In genomic region chr6:48538841-48539737, GRCm38 (mm10) we compare ENCODE assay signal across 9 mouse cellular contexts. TPM values are rescaled to one million over a fixed set of nuclear protein-coding genes. Genes with fewer than 3 reads are reported as not detected.
DNase-seq lines count a peak whose midpoint lies in the region; TF ChIP-seq lines count a peak whose summit lies in the region.
"Had no signal": no experiment of that assay in that cellular context is flagged by ENCODE, and none has a peak within 500 bp of the region (broad histone marks: within the 10 kb centered on the region; RNA-seq: fewer than 3 reads in every experiment).

No protein-coding gene starts in this region.

- peak; percentile 76 for TF ChIP-seq CTCF in cortical plate, adult 2 months (IDR thresholded peaks at IDR 0.05; ENCODE audit: extremely low read depth, insufficient read depth, low read length)

- DNase-seq in CD8-positive naive resting alpha-beta T cell, adult 2 months (ENCODE audit: low read depth in 2 of 2, low spot score in 2 of 2): peak; percentile 65 to 75
- DNase-seq in ZHBTc4 (ENCODE audit: low read depth, low spot score): peak; percentile 83
- DNase-seq in gastrocnemius, postnatal 14 days: peak; percentile 77
- DNase-seq in kidney, postnatal 4 days: peak; percentile 82 to 87
- DNase-seq in lung, postnatal 14 days: peak; percentile 83
- peak; percentile 73 for DNase-seq in retina, postnatal 7 days (ENCODE audit: low read depth, low spot score)
- DNase-seq in urinary bladder, postnatal 25 days (ENCODE audit: low spot score): peak; percentile 73

- H3K4me1 ChIP-seq in cortical plate, adult 2 months (ENCODE audit: control insufficient read depth, insufficient read depth, low read length): peaks cover 8% of the 10 kb centered on the region

- H3K27ac ChIP-seq in cortical plate, adult 2 months (ENCODE audit: insufficient read depth, low read length): no peak overlapping the region
- H3K27ac ChIP-seq: heart, embryonic 13.5 days had no signal

- peak overlapping the region; percentile 79 for H3K4me3 ChIP-seq in cortical plate, adult 2 months (ENCODE audit: insufficient read depth, low read length)

- intact Hi-C loops in gastrocnemius, postnatal 14 days (cut with DNase I; ENCODE audit: low total_unique reads): loop anchor here (5.0 kb wide), 1 partner anchor 103 kb away; no protein-coding TSS in a partner anchor

- TF ChIP-seq POLR2A in cortical plate, adult 2 months (IDR thresholded peaks at IDR 0.05; ENCODE audit: extremely low read depth, insufficient read depth, low read length): no peak

RNA-seq across cellular contexts. Expression of gene Atp6v0e2, which starts 1.7 kb away (rescaled TPM):
- 508 and 534 TPM in 2 replicates for polyA plus RNA-seq in cortical plate, adult 2 months (2012; rRNA removed)
- total RNA-seq in gastrocnemius, postnatal 14 days (2021): 10 to 100 TPM; 48.6 to 48.9 TPM

RNA-seq across cellular contexts. Expression of gene Lrrc61, which starts 15.5 kb away (rescaled TPM):
- 22.7 and 25.2 TPM in 2 replicates for polyA plus RNA-seq in cortical plate, adult 2 months (2012; rRNA removed)
- 10 to 100 TPM; 13.2 to 15.4 TPM for total RNA-seq in gastrocnemius, postnatal 14 days (2021)

RNA-seq across cellular contexts. Expression of gene Rarres2, which starts 33.5 kb away (rescaled TPM):
- polyA plus RNA-seq in cortical plate, adult 2 months (2012; rRNA removed): 17.2 and 23.2 TPM in 2 replicates
- total RNA-seq in gastrocnemius, postnatal 14 days (2021): 10 to 100 TPM; 22.2 to 35.7 TPM

RNA-seq across cellular contexts. Expression of gene Gm45021, which starts 50.3 kb away (rescaled TPM):
- 1.1 TPM in 1 of 2 replicates, not detected in the other for polyA plus RNA-seq in cortical plate, adult 2 months (2012; rRNA removed)
- total RNA-seq in gastrocnemius, postnatal 14 days (2021): not detected

RNA-seq across cellular contexts. Expression of gene Repin1, which starts 54.6 kb away (rescaled TPM):
- 81.8 and 96.1 TPM in 2 replicates for polyA plus RNA-seq in cortical plate, adult 2 months (2012; rRNA removed)
- 10 to 100 TPM; 18.5 to 19.0 TPM for total RNA-seq in gastrocnemius, postnatal 14 days (2021)
